ENCODE assay signal across 8 mouse cellular contexts in the genomic region with DNA sequence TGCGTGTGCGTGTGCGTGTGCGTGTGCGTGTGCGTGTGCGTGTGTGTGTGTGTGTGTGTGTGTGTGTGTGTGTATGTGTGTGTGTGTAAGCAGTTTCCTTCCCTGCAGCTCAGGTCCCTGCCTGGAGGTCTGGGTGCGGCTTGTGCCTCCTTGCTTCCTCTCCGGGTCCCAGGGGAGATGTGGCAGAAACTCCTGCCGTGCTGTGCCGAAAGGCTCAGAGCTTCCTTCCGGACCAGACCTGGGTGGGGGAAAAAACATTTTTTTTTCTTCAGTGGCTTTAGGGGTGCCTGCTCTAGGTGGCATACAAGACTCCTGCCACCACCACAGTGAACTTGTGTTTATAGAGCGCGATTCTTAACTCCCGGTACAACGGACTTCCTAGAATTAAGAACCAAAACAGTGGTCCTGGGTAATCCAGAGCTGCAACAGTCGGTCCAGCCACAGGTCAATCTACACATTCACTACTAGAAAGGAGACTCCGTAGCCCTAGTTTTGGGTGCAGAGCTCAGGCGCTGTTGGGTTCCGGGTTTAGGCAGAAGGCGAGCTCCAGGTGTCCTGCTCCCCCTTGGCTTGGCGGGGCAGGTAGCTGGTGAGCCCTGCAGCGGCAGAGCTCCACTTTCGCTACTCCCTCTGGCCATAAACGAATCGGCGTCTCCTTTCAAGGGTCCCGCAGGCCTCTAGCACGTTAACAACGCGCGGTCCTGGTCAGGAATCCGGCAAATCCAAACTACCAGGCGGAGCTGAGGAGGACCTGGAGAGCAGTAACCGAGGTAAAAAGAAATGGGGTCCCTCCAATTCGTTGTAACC. TPM values are rescaled to one million over a fixed set of nuclear protein-coding genes. Genes with fewer than 3 reads are reported as not detected.
A peak's percentile ranks its signal among the peaks of the same experiment; 100 is the strongest.
DNase-seq lines count a peak whose midpoint lies in the region; ATAC-seq lines count a peak whose summit lies in the region.

A gene (plus strand): TSS at position 535 of the 807 bp plus-strand sequence.

- H3K4me1 ChIP-seq in kidney, embryonic 14.5 days (ENCODE audit: control insufficient read depth, insufficient read depth, low read length) = no peaks in the 10 kb centered on the region

- H3K9me3 ChIP-seq in kidney, embryonic 14.5 days (ENCODE audit: control insufficient read depth, low read length) = no peaks in the 10 kb centered on the region

- no peak for ATAC-seq in kidney, embryonic 14.5 days (ENCODE audit: low FRiP score, low TSS enrichment)

- H3K4me2 ChIP-seq in kidney, embryonic 14.5 days (replicated peaks; ENCODE audit: low read depth, low read length) = peak within 1 kb of the TSS; percentile 39

- H3K9ac ChIP-seq in kidney, embryonic 14.5 days (ENCODE audit: low read depth, low read length) = peak within 1 kb of the TSS; percentile 77

- WGBS in kidney, embryonic 14.5 days = 1% methylated on average over 33 of the region's 36 CpGs

- peaks cover 40% of the 10 kb centered on the region for H3K27me3 ChIP-seq in kidney, embryonic 14.5 days (ENCODE audit: control insufficient read depth, insufficient read depth, low read length)

- no peaks in the 10 kb centered on the region for H3K36me3 ChIP-seq in kidney, embryonic 14.5 days (ENCODE audit: control insufficient read depth, insufficient read depth, low read length)

- peak; percentile 11 for DNase-seq in adrenal gland, postnatal 10 days
- no peak for DNase-seq in adrenal gland, adult 8-10 months
- peak; percentile 30 for DNase-seq in retina, embryonic 14.5 days (ENCODE audit: low spot score)
- DNase-seq in retina, postnatal 1 day = no peak
- DNase-seq in lung, postnatal 14 days = peak; percentile 22
- DNase-seq in left cerebral cortex, adult 11 months (ENCODE audit: low spot score) = no peak
- DNase-seq in gastrocnemius, postnatal 25 days = no peak

- peak within 1 kb of the TSS; percentile 91 for H3K27ac ChIP-seq in kidney, embryonic 14.5 days (ENCODE audit: low read depth, low read length)

- peak within 1 kb of the TSS; percentile 52 for H3K4me3 ChIP-seq in kidney, embryonic 14.5 days (ENCODE audit: low read length)

RNA-seq across cellular contexts. Expression of the gene that starts here (rescaled TPM):
- 1 to 10 TPM; 1.5 to 2.7 TPM for total RNA-seq in adrenal gland, postnatal 10 days (2021)
- under 1 TPM in 2 of 4 experiments, not detected in 2; 0.11 to 0.12 TPM for total RNA-seq in adrenal gland, adult 8-10 months (2022)
- 51.6 and 84.2 TPM in 2 replicates for polyA plus RNA-seq in kidney, embryonic 14.5 days (2014; fragmentation: Nextera tagmentation; extraction: Ambion mirVana)
- total RNA-seq in gastrocnemius, postnatal 25 days (2021) = not detected

Comparison
In these comparisons a context has a peak if more than half of its experiments do, and no peak if none do; other contexts are left out.
1. DNase-seq: peak in adrenal gland, postnatal 10 days (single experiment), retina, embryonic 14.5 days (single experiment) and lung, postnatal 14 days (single experiment); none in adrenal gland, adult 8-10 months (single experiment), retina, postnatal 1 day (single experiment), left cerebral cortex, adult 11 months (single experiment) and gastrocnemius, postnatal 25 days (single experiment).